Mouse (Mus musculus) E14TG2a.4 (cell line): Measurements from ENCODE around the gene Babam2.

ENCODE experiments used
- CTCF ChIP-seq: conservative IDR thresholded peaks from 2 replicates; pipeline ENCODE4 v1.5.1; 2014; ENCODE audit warnings: low read length
- NANOG ChIP-seq: IDR thresholded peaks from 2 replicates; pipeline ENCODE4 v1.6.1; 2014; ENCODE audit warnings: borderline replicate concordance, low read length, mixed read lengths

DNA sequence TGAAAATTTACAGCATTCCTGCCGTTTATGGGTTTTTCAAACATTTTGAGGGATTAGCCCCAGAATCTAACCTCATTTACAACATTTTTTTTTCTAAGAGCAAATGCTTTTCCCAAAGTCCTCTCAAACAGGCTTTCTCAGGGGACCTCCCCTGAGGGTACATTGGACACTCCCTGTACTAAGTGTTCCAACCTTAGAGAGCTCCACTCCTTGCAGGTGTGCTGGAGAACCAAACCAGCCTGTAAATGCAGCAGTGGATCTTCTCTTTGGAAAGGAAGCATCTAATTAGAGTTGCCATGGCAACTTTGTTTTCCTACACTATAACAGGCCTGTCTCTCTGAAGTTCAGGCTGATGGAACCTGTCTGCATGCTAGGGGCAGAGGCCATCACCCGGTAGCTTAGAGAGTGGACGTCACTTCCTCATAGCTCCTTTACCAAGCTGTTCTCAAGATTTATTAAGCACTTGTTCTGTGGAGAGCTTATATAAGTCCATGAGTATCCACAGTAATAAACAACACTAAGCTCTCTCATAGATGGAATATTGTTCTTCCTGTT, 277.2 kb downstream of the Babam2 start:
- no peak for TF ChIP-seq CTCF
- TF ChIP-seq NANOG, result no peak
